Mouse (Mus musculus): ENCODE measurements around the gene Sp2.

- no peak for TF ChIP-seq POLR2A (IDR thresholded peaks at IDR 0.05; ENCODE audit: insufficient read depth, low read depth, low read length)
- TF ChIP-seq CTCF (IDR thresholded peaks at IDR 0.05; ENCODE audit: insufficient read depth, low read depth, low read length) = no peak
These were observed 30.4 kb upstream of the Sp2 start, which contains the start of gene Sp6 for GRCm38 (mm10) chr11:97013121-97013670.
